Mouse (Mus musculus) C2C12 (cell line): Measurements from ENCODE around the gene Pkd1.

Experiments used
- CEBPB ChIP-seq: IDR thresholded peaks from one replicate; pipeline ENCODE4 v1.6.1; 2011; ENCODE audit warnings: low read depth, mild to moderate bottlenecking, control low read depth, moderate library complexity
- CTCF ChIP-seq: IDR thresholded peaks from one replicate; pipeline ENCODE4 v1.5.1; 2011; ENCODE audit not compliant: control insufficient read depth, insufficient read depth, insufficient read length
- FOSL1 ChIP-seq: IDR thresholded peaks from one replicate; pipeline ENCODE4 v1.8.0; 2011; ENCODE audit warnings: mild to moderate bottlenecking, low read length; ENCODE audit not compliant: poor library complexity, insufficient read depth, severe bottlenecking
- MAX ChIP-seq: IDR thresholded peaks from one replicate; pipeline ENCODE4 v1.6.1; 2011; ENCODE audit warnings: mild to moderate bottlenecking, control low read depth
- MYOD1 ChIP-seq: IDR thresholded peaks from one replicate; pipeline ENCODE4 v1.6.1; 2011; ENCODE audit warnings: low read depth; ENCODE audit not compliant: control insufficient read depth, insufficient read length
- MYOG ChIP-seq: IDR thresholded peaks from one replicate; pipeline ENCODE4 v1.6.1; 2011; ENCODE audit not compliant: control insufficient read depth, insufficient read length; ENCODE audit errors: extremely low read depth
- USF1 ChIP-seq: IDR thresholded peaks from one replicate; pipeline ENCODE4 v1.6.1; 2011; ENCODE audit warnings: low read depth, mild to moderate bottlenecking, control low read depth, moderate library complexity

DNA sequence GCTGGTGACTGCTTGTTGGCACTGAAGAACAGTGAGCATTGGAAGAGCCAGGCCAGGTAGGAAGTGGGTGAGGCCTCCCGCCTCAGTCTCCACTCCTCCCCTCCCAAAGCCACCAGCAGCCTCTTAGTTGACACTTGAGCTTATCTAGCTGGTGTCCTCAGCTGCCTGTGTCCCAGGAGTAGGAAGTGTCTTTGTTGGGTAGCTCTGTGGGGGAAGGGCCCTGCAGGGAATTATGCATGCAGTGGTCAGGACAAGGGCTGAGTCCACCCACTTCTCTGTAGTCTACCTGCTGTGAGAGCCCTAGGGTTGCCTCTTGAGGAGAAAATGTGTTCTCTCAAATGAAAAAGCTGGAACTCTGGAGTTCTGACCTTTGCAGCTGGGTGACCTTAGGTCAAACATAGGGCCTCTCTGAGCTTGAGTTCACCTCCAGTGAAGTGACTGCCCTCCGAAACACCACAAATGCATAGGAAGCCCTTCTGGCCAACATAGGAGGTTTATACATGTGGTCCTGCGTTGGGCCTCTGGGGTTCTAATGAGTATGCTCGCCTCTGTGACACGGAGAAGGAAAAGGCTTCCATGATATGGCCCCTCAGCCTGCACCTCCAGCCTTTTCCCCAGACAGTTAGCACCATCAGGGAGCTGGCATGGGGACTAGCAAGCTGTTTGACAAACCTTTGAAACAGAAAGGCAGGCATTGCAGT is 87.3 kb downstream of the Pkd1 start:
- TF ChIP-seq CTCF (no peak), FOSL1 (no peak), USF1 (no peak), CEBPB (no peak), MYOD1 (no peak), MAX (no peak), MYOG (no peak)
